Mouse (Mus musculus) Patski (cell line): ENCODE data around the gene Cntd1. TPM values are rescaled to one million over a fixed set of nuclear protein-coding genes. Genes with fewer than 3 reads are reported as not detected.

Experiments used
- ATAC-seq: fragments of 100-300 bp; one replicate; pipeline ENCODE4 v1.8.0; 2021
- CTCF ChIA-PET: fragments of 350-600 bp; sonication (Branson Sonifier 250); formaldehyde crosslinking; loops from one replicate; lab custom pipeline; 2022; ENCODE audit warnings: inconsistent platforms; lab: Charles Lee
- POLR2A ChIA-PET: fragments of 350-600 bp; sonication (Branson Sonifier 250); formaldehyde crosslinking; loops from one replicate; lab custom pipeline; 2022; ENCODE audit warnings: antibody characterized with exemption, inconsistent platforms; lab: Charles Lee
- DNase-seq: peaks from one replicate; pipeline ENCODE4 v3.0.0-alpha.2; 2011; ENCODE audit warnings: low read depth, low spot score
- H3K27me3 ChIP-seq: fragments of 371-371 bp; one replicate; pipeline ENCODE4 v1.5.1; 2021
- CTCF ChIP-seq: fragments of 100-300 bp; IDR thresholded peaks from one replicate; pipeline ENCODE4 v1.5.1; 2021
- in situ Hi-C: fragments of 300-500 bp; cut with MboI; formaldehyde crosslinking; loops from 3 replicates; pipeline ENCODE4 v1.11.1; 2018; ENCODE audit warnings: low pct_unique_long_range_greater_than_20kb, mixed read lengths
- polyA plus RNA-seq: library from polyadenylated mRNA; unstranded; gene quantifications from one replicate; pipeline ENCODE4 v1.2.3, GENCODE M21; 2021

Gene Cntd1
- polyA plus RNA-seq, 1 experiment from 2014 or later: 1.0 TPM

- H3K27me3 ChIP-seq: no peaks in the 10 kb centered on the region
- in situ Hi-C loops: no loop called here
- no peak for TF ChIP-seq CTCF
- ChIA-PET POLR2A (no interaction called here), CTCF (interaction anchor here (2.4 kb wide), 1 partner anchor 60 kb away, joined by 10 read pairs; no protein-coding TSS in a partner anchor)
- no peak for DNase-seq
- ATAC-seq: no peak
Measured at GRCm38 (mm10) chr11:101335685-101336084, 56.9 kb downstream of the Cntd1 start.

GRCm38 (mm10) chr11:101338123-101338760, 59.4 kb downstream of the Cntd1 start:
- POLR2A ChIA-PET: interaction anchor here (0.6 to 1.2 kb wide), 3 partner anchors 8 to 77 kb away, joined by 3 read pairs; no protein-coding TSS in a partner anchor
- H3K27me3 ChIP-seq: peaks cover 9% of the 10 kb centered on the region
- DNase-seq: no peak
- ATAC-seq: peak; percentile 55
- in situ Hi-C loops: no loop called here
- TF ChIP-seq CTCF: no peak
- CTCF ChIA-PET: interaction anchor here (0.9 kb wide), 1 partner anchor 14 kb away, joined by 3 read pairs; no protein-coding TSS in a partner anchor

Other genes with a start within 250 kb of the Cntd1 start
- 46.4 TPM for gene Naglu, start 209.0 kb upstream of the Cntd1 start, polyA plus RNA-seq
- gene Hsd17b1, start 200.6 kb upstream of the Cntd1 start, polyA plus RNA-seq: 0.83 TPM
- gene Coasy, start 196.4 kb upstream of the Cntd1 start, polyA plus RNA-seq: 45.7 TPM
- 44.5 TPM for gene Mlx, start 191.7 kb upstream of the Cntd1 start, polyA plus RNA-seq
- gene Psmc3ip, start 183.6 kb upstream of the Cntd1 start, polyA plus RNA-seq: 20.6 TPM
- gene Retreg3, start 159.1 kb upstream of the Cntd1 start, polyA plus RNA-seq: 72.2 TPM
- 70.2 TPM for gene Tubg1, start 159.1 kb upstream of the Cntd1 start, polyA plus RNA-seq
- gene Tubg2, start 123.1 kb upstream of the Cntd1 start, polyA plus RNA-seq: 3.5 TPM
- gene Cntnap1, start 108.5 kb upstream of the Cntd1 start, polyA plus RNA-seq: 10.8 TPM
- 33.3 TPM for gene Plekhh3, start 107.7 kb upstream of the Cntd1 start, polyA plus RNA-seq
- 0.95 TPM for gene Ccr10, start 103.6 kb upstream of the Cntd1 start, polyA plus RNA-seq
- gene Ezh1, start 52.5 kb upstream of the Cntd1 start, polyA plus RNA-seq: 52.0 TPM
- 27.3 TPM for gene Ramp2, start 33.0 kb upstream of the Cntd1 start, polyA plus RNA-seq
- 104 TPM for gene Vps25, start 25.3 kb upstream of the Cntd1 start, polyA plus RNA-seq
- 53.9 TPM for gene Wnk4, start 18.4 kb upstream of the Cntd1 start, polyA plus RNA-seq
- gene Coa3, start 102 bp downstream of the Cntd1 start, polyA plus RNA-seq: 118 TPM
- 203 TPM for gene Becn1, start 23.3 kb downstream of the Cntd1 start, polyA plus RNA-seq
- gene Psme3, start 37.2 kb downstream of the Cntd1 start, polyA plus RNA-seq: 101 TPM
- 2.3 TPM for gene Aoc2, start 46.1 kb downstream of the Cntd1 start, polyA plus RNA-seq
- 0.04 TPM for gene Aoc3, start 51.6 kb downstream of the Cntd1 start, polyA plus RNA-seq
- not detected for gene G6pc, start 88.5 kb downstream of the Cntd1 start, polyA plus RNA-seq
- 47.2 TPM for gene Aarsd1, start 138.6 kb downstream of the Cntd1 start, polyA plus RNA-seq
- gene Gm27029, start 145.8 kb downstream of the Cntd1 start, polyA plus RNA-seq: 7.6 TPM
- 26.1 TPM for gene Rundc1, start 146.1 kb downstream of the Cntd1 start, polyA plus RNA-seq
- 28.1 TPM for gene Ptges3l, start 146.3 kb downstream of the Cntd1 start, polyA plus RNA-seq
- gene Rpl27, start 163.3 kb downstream of the Cntd1 start, polyA plus RNA-seq: 391 TPM
- 39.5 TPM for gene Ifi35, start 169.4 kb downstream of the Cntd1 start, polyA plus RNA-seq
- 22.6 TPM for gene Rnd2, start 186.0 kb downstream of the Cntd1 start, polyA plus RNA-seq
- gene Vat1, start 187.2 kb downstream of the Cntd1 start, polyA plus RNA-seq: 202 TPM